Mouse (Mus musculus): Measurements from ENCODE around the gene P2rx4.
A peak's percentile ranks its signal among the peaks of the same experiment; 100 is the strongest.

P2rx4 gene

GRCm38 (mm10) chr5:122703574-122703973 lies 3.8 kb upstream of the P2rx4 start:
- no peak for DNase-seq (ENCODE audit: low spot score)

- no peak for DNase-seq (ENCODE audit: low spot score)
These were observed 2.8 kb upstream of the P2rx4 start for GRCm38 (mm10) chr5:122704571-122704970.

- DNase-seq (ENCODE audit: low spot score) = no peak
These were observed 2.2 kb upstream of the P2rx4 start for GRCm38 (mm10) chr5:122705174-122705573.

GRCm38 (mm10) chr5:122706917-122707275 lies 448 bp upstream of the P2rx4 start:
- peak; percentile 23 for DNase-seq (ENCODE audit: low spot score)

- no peak for DNase-seq (ENCODE audit: low spot score)
These were observed 1.5 kb downstream of the P2rx4 start for GRCm38 (mm10) chr5:122708819-122709218.

- no peak for DNase-seq (ENCODE audit: low spot score)
These were observed 8.4 kb downstream of the P2rx4 start for GRCm38 (mm10) chr5:122715723-122716122.

GRCm38 (mm10) chr5:122716793-122717192 lies 9.4 kb downstream of the P2rx4 start:
- no peak for DNase-seq (ENCODE audit: low spot score)

GRCm38 (mm10) chr5:122718400-122718799 lies 11.1 kb downstream of the P2rx4 start:
- no peak for DNase-seq (ENCODE audit: low spot score)

GRCm38 (mm10) chr5:122719168-122719567 lies 11.8 kb downstream of the P2rx4 start:
- no peak for DNase-seq (ENCODE audit: low spot score)

- DNase-seq (ENCODE audit: low spot score) = no peak
These were observed 18.1 kb downstream of the P2rx4 start for GRCm38 (mm10) chr5:122725453-122725852.

- peak; percentile 66 for DNase-seq (ENCODE audit: low spot score)
These were observed 18.7 kb downstream of the P2rx4 start for GRCm38 (mm10) chr5:122726068-122726467.

GRCm38 (mm10) chr5:122726595-122726994 lies 19.3 kb downstream of the P2rx4 start:
- DNase-seq (ENCODE audit: low spot score) = no peak

GRCm38 (mm10) chr5:122727096-122727495 lies 19.8 kb downstream of the P2rx4 start:
- DNase-seq (ENCODE audit: low spot score) = no peak

GRCm38 (mm10) chr5:122730776-122731175 lies 23.4 kb downstream of the P2rx4 start:
- no peak for DNase-seq (ENCODE audit: low spot score)

- peak; percentile 52 for DNase-seq (ENCODE audit: low spot score)
These were observed 24.0 kb downstream of the P2rx4 start for GRCm38 (mm10) chr5:122731321-122731720.

GRCm38 (mm10) chr5:122731991-122732673 lies 24.8 kb downstream of the P2rx4 start:
- no peak for DNase-seq (ENCODE audit: low spot score)

GRCm38 (mm10) chr5:122733881-122734280 lies 26.5 kb downstream of the P2rx4 start:
- DNase-seq (ENCODE audit: low spot score) = no peak

GRCm38 (mm10) chr5:122735853-122736252 lies 28.5 kb downstream of the P2rx4 start:
- no peak for DNase-seq (ENCODE audit: low spot score)

- DNase-seq (ENCODE audit: low spot score) = no peak
These were observed 29.4 kb downstream of the P2rx4 start for GRCm38 (mm10) chr5:122736761-122737160.

- DNase-seq (ENCODE audit: low spot score) = no peak
These were observed 36.6 kb downstream of the P2rx4 start for GRCm38 (mm10) chr5:122743880-122744422.

GRCm38 (mm10) chr5:122747950-122748349 lies 40.6 kb downstream of the P2rx4 start:
- no peak for DNase-seq (ENCODE audit: low spot score)

GRCm38 (mm10) chr5:122754477-122754876 lies 47.1 kb downstream of the P2rx4 start:
- no peak for DNase-seq (ENCODE audit: low spot score)

- no peak for DNase-seq (ENCODE audit: low spot score)
These were observed 48.3 kb downstream of the P2rx4 start for GRCm38 (mm10) chr5:122755620-122756019.

- DNase-seq (ENCODE audit: low spot score) = no peak
These were observed 48.8 kb downstream of the P2rx4 start for GRCm38 (mm10) chr5:122756144-122756543.

All from ovary, postnatal 14 days (tissue).